Mouse (Mus musculus) Patski (cell line): Measurements from ENCODE around the gene Nkx3-2. TPM values are rescaled to one million over a fixed set of nuclear protein-coding genes. Genes with fewer than 3 reads are reported as not detected.

Experiments used
- ATAC-seq: fragments of 100-300 bp; one replicate; pipeline ENCODE4 v1.8.0; 2021
- CTCF ChIA-PET: fragments of 350-600 bp; sonication (Branson Sonifier 250); formaldehyde crosslinking; loops from one replicate; lab custom pipeline; 2022; ENCODE audit warnings: inconsistent platforms; lab: Charles Lee
- POLR2A ChIA-PET: fragments of 350-600 bp; sonication (Branson Sonifier 250); formaldehyde crosslinking; loops from one replicate; lab custom pipeline; 2022; ENCODE audit warnings: antibody characterized with exemption, inconsistent platforms; lab: Charles Lee
- DNase-seq: peaks from one replicate; pipeline ENCODE4 v3.0.0-alpha.2; 2011; ENCODE audit warnings: low read depth, low spot score
- H3K27me3 ChIP-seq: fragments of 371-371 bp; one replicate; pipeline ENCODE4 v1.5.1; 2021
- CTCF ChIP-seq: fragments of 100-300 bp; IDR thresholded peaks from one replicate; pipeline ENCODE4 v1.5.1; 2021
- in situ Hi-C: fragments of 300-500 bp; cut with MboI; formaldehyde crosslinking; loops from 3 replicates; pipeline ENCODE4 v1.11.1; 2018; ENCODE audit warnings: low pct_unique_long_range_greater_than_20kb, mixed read lengths
- polyA plus RNA-seq: library from polyadenylated mRNA; unstranded; gene quantifications from one replicate; pipeline ENCODE4 v1.2.3, GENCODE M21; 2021

Gene Nkx3-2
- polyA plus RNA-seq, 1 experiment from 2014 or later, result 0.04 TPM

- TF ChIP-seq CTCF, result no peak
- no peaks in the 10 kb centered on the region for H3K27me3 ChIP-seq
- ChIA-PET CTCF (no interaction called here), POLR2A (no interaction called here)
- DNase-seq, result no peak
- ATAC-seq, result no peak
- in situ Hi-C loops, result no loop called here
Observed at GRCm38 (mm10) chr5:41781890-41782289, 17.6 kb upstream of the Nkx3-2 start.

GRCm38 (mm10) chr5:41780026-41780425 is 15.7 kb upstream of the Nkx3-2 start:
- DNase-seq, result no peak
- ChIA-PET POLR2A (no interaction called here), CTCF (interaction anchor here (0.5 kb wide), 1 partner anchor 43 kb away, joined by 3 read pairs; no protein-coding TSS in a partner anchor)

GRCm38 (mm10) chr5:41775728-41776127 is 11.4 kb upstream of the Nkx3-2 start:
- no peak for DNase-seq
- in situ Hi-C loops, result no loop called here
- ChIA-PET CTCF (no interaction called here), POLR2A (no interaction called here)
- H3K27me3 ChIP-seq, result no peaks in the 10 kb centered on the region
- ATAC-seq, result peak; percentile 31
- TF ChIP-seq CTCF, result no peak

More at GRCm38 (mm10) chr5:41780026-41780425, 15.7 kb upstream of the Nkx3-2 start:
- H3K27me3 ChIP-seq, result no peaks in the 10 kb centered on the region
- TF ChIP-seq CTCF, result no peak
- in situ Hi-C loops, result no loop called here
- ATAC-seq, result no peak

- TF ChIP-seq CTCF, result no peak
- ChIA-PET CTCF (no interaction called here), POLR2A (no interaction called here)
- no peak for ATAC-seq
- peaks cover under 1% of the 10 kb centered on the region for H3K27me3 ChIP-seq
- in situ Hi-C loops, result no loop called here
- DNase-seq, result no peak
Observed at GRCm38 (mm10) chr5:41775273-41775672, 11.0 kb upstream of the Nkx3-2 start.

- in situ Hi-C loops, result loop anchor here (5.0 kb wide), 2 partner anchors 641 to 716 kb away; no protein-coding TSS in a partner anchor
- TF ChIP-seq CTCF, result no peak
- H3K27me3 ChIP-seq, result peaks cover 36% of the 10 kb centered on the region
- ChIA-PET POLR2A (no interaction called here), CTCF (interaction anchor here (0.7 to 6.9 kb wide), 15 partner anchors 8 to 762 kb away, joined by 3 to 52 read pairs (median 4); no protein-coding TSS in a partner anchor)
- DNase-seq, result peak; percentile 35
- peak; percentile 73 for ATAC-seq
Observed at GRCm38 (mm10) chr5:41768382-41769040, 4.2 kb upstream of the Nkx3-2 start.

- no peak for TF ChIP-seq CTCF
- CTCF ChIA-PET, result interaction anchor here (0.8 to 6.9 kb wide), 14 partner anchors 9 to 761 kb away, joined by 3 to 52 read pairs (median 4); no protein-coding TSS in a partner anchor
- POLR2A ChIA-PET, result no interaction called here
- DNase-seq (no peak), ATAC-seq (no peak)
- peaks cover 46% of the 10 kb centered on the region for H3K27me3 ChIP-seq
- in situ Hi-C loops, result loop anchor here (5.0 kb wide), 2 partner anchors 640 to 715 kb away; no protein-coding TSS in a partner anchor
Observed at GRCm38 (mm10) chr5:41767296-41768200, 3.2 kb upstream of the Nkx3-2 start.

- ATAC-seq (no peak), DNase-seq (no peak)
- ChIA-PET POLR2A (no interaction called here), CTCF (interaction anchor here (6.9 kb wide), 1 partner anchor 641 kb away, joined by 52 read pairs; no protein-coding TSS in a partner anchor)
- TF ChIP-seq CTCF, result no peak
- in situ Hi-C loops, result loop anchor here (5.0 kb wide), 2 partner anchors 639 to 714 kb away; no protein-coding TSS in a partner anchor
- peaks cover 55% of the 10 kb centered on the region for H3K27me3 ChIP-seq
Observed at GRCm38 (mm10) chr5:41766406-41767010, 2.2 kb upstream of the Nkx3-2 start.

GRCm38 (mm10) chr5:41765626-41766405 is 1.5 kb upstream of the Nkx3-2 start:
- no peak for ATAC-seq
- POLR2A ChIA-PET, result no interaction called here
- DNase-seq, result no peak
- CTCF ChIA-PET, result interaction anchor here (0.6 to 6.9 kb wide), 3 partner anchors 91 to 714 kb away, joined by 3 to 52 read pairs (median 3); no protein-coding TSS in a partner anchor
- H3K27me3 ChIP-seq, result peaks cover 62% of the 10 kb centered on the region
- in situ Hi-C loops, result loop anchor here (5.0 kb wide), 2 partner anchors 639 to 714 kb away; no protein-coding TSS in a partner anchor
- TF ChIP-seq CTCF, result no peak

GRCm38 (mm10) chr5:41762947-41763730 is 1.2 kb downstream of the Nkx3-2 start:
- CTCF ChIA-PET, result no interaction called here
- TF ChIP-seq CTCF, result no peak
- in situ Hi-C loops, result no loop called here
- H3K27me3 ChIP-seq, result peaks cover 48% of the 10 kb centered on the region
- DNase-seq (no peak), ATAC-seq (no peak)
- POLR2A ChIA-PET, result no interaction called here
